Mouse (Mus musculus): ENCODE measurements around the gene Tubb1.

DNA sequence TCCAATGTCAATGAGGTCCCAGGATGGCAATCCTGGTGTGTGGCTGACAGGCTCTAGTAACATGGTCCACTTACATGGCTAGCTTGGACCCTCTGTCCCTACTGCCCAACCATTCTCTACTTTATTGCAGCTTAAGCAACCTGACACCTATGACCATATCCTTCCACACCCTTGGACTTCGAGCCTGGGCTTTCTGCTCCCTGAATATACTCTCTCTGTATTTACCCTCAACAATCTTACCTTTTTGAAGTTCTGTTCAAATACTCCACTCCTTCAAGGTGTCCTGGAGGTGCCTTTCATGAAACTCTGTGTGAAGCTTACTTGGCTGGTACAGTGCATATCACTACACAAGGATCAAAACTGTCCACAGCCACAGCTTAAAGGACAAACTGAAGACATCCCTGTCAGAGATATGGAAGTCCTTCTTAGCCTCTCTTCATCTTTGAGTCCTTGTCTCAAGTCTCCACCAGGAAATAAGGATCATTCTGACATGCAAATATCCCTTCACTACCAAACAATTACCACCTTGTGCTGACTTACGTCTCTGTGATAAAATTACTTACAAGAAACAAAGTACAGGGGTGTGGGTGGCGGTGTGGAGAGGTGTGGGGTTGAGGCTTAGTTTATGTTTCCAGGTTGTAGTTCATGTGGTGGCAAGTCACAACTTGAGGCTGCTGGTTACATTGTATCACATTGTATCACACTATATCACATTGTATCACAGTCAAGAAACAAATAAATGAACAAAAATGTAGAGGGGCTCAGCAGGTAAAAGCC is 27.2 kb downstream of the Tubb1 start:
- no peak for TF ChIP-seq CTCF (IDR thresholded peaks at IDR 0.05; ENCODE audit: low read depth, low read length)
- TF ChIP-seq POLR2A (IDR thresholded peaks at IDR 0.05; ENCODE audit: insufficient read depth, low read length) = no peak
- no peak for TF ChIP-seq EP300 (IDR thresholded peaks at IDR 0.05; ENCODE audit: insufficient read depth, low read depth, low read length)

Data from ES-Bruce4 (cell line).